Mouse (Mus musculus) CH12.LX (cell line): ENCODE measurements around the gene Rita1. TPM values are rescaled to one million over a fixed set of nuclear protein-coding genes. Genes with fewer than 3 reads are reported as not detected.

Experiments
- DNase-seq: peaks from one replicate; pipeline ENCODE4 v3.0.0-alpha.2; 2013; ENCODE audit errors: extremely low read depth
- H3K27ac ChIP-seq: 2 replicates; pipeline ENCODE4 v1.5.1; 2012; ENCODE audit warnings: low read depth, mild to moderate bottlenecking, control low read depth, moderate library complexity; ENCODE audit not compliant: insufficient read depth
- H3K27me3 ChIP-seq: replicated peaks from 2 replicates; pipeline ENCODE3; 2012; ENCODE audit warnings: inconsistent platforms
- H3K36me3 ChIP-seq, 2 experiments: replicated peaks in 1 of 2; 2 replicates each; pipeline versions ENCODE3 to v1.6.1; 2012; ENCODE audit warnings: inconsistent platforms in 1 of 2, low read length in 1 of 2, mild to moderate bottlenecking in 1 of 2, mixed read lengths in 1 of 2, moderate library complexity in 1 of 2; ENCODE audit not compliant: control insufficient read depth in 1 of 2, insufficient read depth in 1 of 2
- H3K4me1 ChIP-seq, 2 experiments: 2 replicates each; pipeline ENCODE4 v1.6.1; 2012; ENCODE audit warnings: inconsistent platforms in 1 of 2, moderate library complexity in 1 of 2; ENCODE audit not compliant: insufficient read depth in 2 of 2, control insufficient read depth in 1 of 2
- H3K4me2 ChIP-seq: 2 replicates; pipeline ENCODE4 v1.6.1; 2012; ENCODE audit warnings: low read depth, mild to moderate bottlenecking, control low read depth; ENCODE audit not compliant: poor library complexity, insufficient read depth, severe bottlenecking
- H3K4me3 ChIP-seq, 3 experiments: fragments of 150-350 bp in 1 of 3; sonication (generic) in 1 of 3; replicated peaks in 1 of 3; 2 replicates each; pipeline versions ENCODE3 to v1.5.1; 2011 to 2012; ENCODE audit warnings: low read depth in 2 of 3, low read length in 2 of 3, mild to moderate bottlenecking in 2 of 3, moderate library complexity in 2 of 3, control low read depth in 1 of 3, improper control_type of control experiment in 1 of 3, inconsistent platforms in 1 of 3, mixed read lengths in 1 of 3; ENCODE audit not compliant: poor library complexity in 1 of 3
- H3K79me2 ChIP-seq: replicated peaks from 2 replicates; pipeline ENCODE4 v1.6.1; 2012; ENCODE audit warnings: mild to moderate bottlenecking, moderate library complexity; ENCODE audit not compliant: control insufficient read depth, poor library complexity, insufficient read depth, severe bottlenecking; ENCODE audit errors: extremely low read depth
- H3K9ac ChIP-seq: 2 replicates; pipeline ENCODE4 v1.6.1; 2012; ENCODE audit warnings: low read depth, mild to moderate bottlenecking, control low read depth, moderate library complexity; ENCODE audit not compliant: insufficient read depth
- H3K9me3 ChIP-seq: replicated peaks from 2 replicates; pipeline ENCODE3; 2012; ENCODE audit warnings: low read length, inconsistent platforms, mixed read lengths
- BHLHE40 ChIP-seq: IDR thresholded peaks from 2 replicates; pipeline ENCODE4 v1.6.1; 2011; ENCODE audit warnings: mild to moderate bottlenecking, low read depth, low read length, improper control_type of control experiment
- CHD2 ChIP-seq: IDR thresholded peaks from 2 replicates; pipeline ENCODE4 v1.6.1; 2011; ENCODE audit warnings: low read length, improper control_type of control experiment
- CTCF ChIP-seq, 2 experiments: IDR thresholded peaks in 1 of 2; conservative IDR thresholded peaks in 1 of 2; 2 replicates each; pipeline ENCODE4 v1.5.1; 2011 to 2012; ENCODE audit warnings: low read depth in 2 of 2, low read length in 2 of 2, improper control_type of control experiment in 1 of 2, inconsistent platforms in 1 of 2, mild to moderate bottlenecking in 1 of 2, moderate library complexity in 1 of 2
- EP300 ChIP-seq: IDR thresholded peaks from 2 replicates; pipeline ENCODE4 v1.6.1; 2011; ENCODE audit warnings: low read length, improper control_type of control experiment
- ETS1 ChIP-seq: conservative IDR thresholded peaks from 2 replicates; pipeline ENCODE4 v1.6.1; 2012; ENCODE audit warnings: low read depth, mild to moderate bottlenecking, inconsistent platforms, low read length, improper control_type of control experiment, moderate library complexity
- IRF4 ChIP-seq: IDR thresholded peaks from 2 replicates; pipeline ENCODE4 v1.6.1; 2014; ENCODE audit warnings: low read depth, mild to moderate bottlenecking, inconsistent platforms, low read length, improper control_type of control experiment
- JUN ChIP-seq: IDR thresholded peaks from 2 replicates; pipeline ENCODE4 v1.6.1; 2011; ENCODE audit warnings: low read depth, mild to moderate bottlenecking, low read length, improper control_type of control experiment, moderate library complexity; ENCODE audit not compliant: insufficient read depth
- MAZ ChIP-seq: IDR thresholded peaks from 2 replicates; pipeline ENCODE4 v1.6.1; 2012; ENCODE audit warnings: low read depth, mild to moderate bottlenecking, inconsistent platforms, low read length, improper control_type of control experiment, moderate library complexity
- NRF1 ChIP-seq: IDR thresholded peaks from 2 replicates; pipeline ENCODE4 v1.6.1; 2014; ENCODE audit warnings: low read depth, mild to moderate bottlenecking, inconsistent platforms, low read length, improper control_type of control experiment, moderate library complexity
- PAX5 ChIP-seq: IDR thresholded peaks from 2 replicates; pipeline ENCODE4 v1.6.1; 2012; ENCODE audit warnings: low read length, inconsistent platforms, mixed read lengths
- POLR2A ChIP-seq: IDR thresholded peaks from 2 replicates; pipeline ENCODE4 v1.6.1; 2011; ENCODE audit warnings: low read depth, mild to moderate bottlenecking, improper control_type of control experiment, low read length
- POLR2AphosphoS2 ChIP-seq: IDR thresholded peaks from 2 replicates; pipeline ENCODE4 v1.6.1; 2011; ENCODE audit warnings: low read depth, low read length, improper control_type of control experiment
- RCOR1 ChIP-seq: conservative IDR thresholded peaks from 2 replicates; pipeline ENCODE4 v1.6.1; 2012; ENCODE audit warnings: low read depth, mild to moderate bottlenecking, inconsistent platforms, low read length, improper control_type of control experiment
- SIN3A ChIP-seq: IDR thresholded peaks from 2 replicates; pipeline ENCODE4 v1.6.1; 2012; ENCODE audit warnings: low read length, improper control_type of control experiment, inconsistent platforms
- SMC3 ChIP-seq: IDR thresholded peaks from 2 replicates; pipeline ENCODE4 v1.6.1; 2011; ENCODE audit warnings: low read depth, low read length, improper control_type of control experiment
- TCF12 ChIP-seq: IDR thresholded peaks from 2 replicates; pipeline ENCODE4 v1.6.1; 2014; ENCODE audit warnings: low read depth, mild to moderate bottlenecking, inconsistent platforms, low read length, improper control_type of control experiment
- ZKSCAN1 ChIP-seq: IDR thresholded peaks from 2 replicates; pipeline ENCODE4 v1.6.1; 2012; ENCODE audit warnings: low read depth, inconsistent platforms, low read length, improper control_type of control experiment, borderline replicate concordance
- dilution Hi-C: fragments of 300-500 bp; cut with MboI; formaldehyde crosslinking; loops from 2 replicates; pipeline ENCODE4 v1.14.3; 2020; ENCODE audit warnings: low sequenced_read_pairs; ENCODE audit not compliant: extremely low pct_unique_long_range_greater_than_20kb, extremely low pct_ligation_motif_present
- in situ Hi-C: fragments of 300-500 bp; cut with MboI; formaldehyde crosslinking; loops from 3 replicates; pipeline ENCODE4 v1.14.3; 2019; ENCODE audit warnings: low sequenced_read_pairs, low pct_ligation_motif_present, low pct_unique_long_range_greater_than_20kb, mixed read lengths
- polyA plus RNA-seq: library from polyadenylated mRNA; unstranded; fragments of >175 nt; gene quantifications from 2 replicates; pipeline ENCODE4 v1.2.1, GENCODE M21; 2012; ENCODE audit warnings: low read depth; ENCODE audit not compliant: insufficient read length
- total RNA-seq, 2 experiments: library from RNA; depleted of rRNA; stranded (reverse); fragments of 300-350 nt in 1 of 2; fragments of >200 nt in 1 of 2; gene quantifications; 2 replicates each; pipeline ENCODE4 v1.2.3; 2012 to 2014

Gene Rita1
- total and polyA plus RNA-seq, 3 experiments, result 6.3 to 10.2 (median 7.3) TPM

DNA sequence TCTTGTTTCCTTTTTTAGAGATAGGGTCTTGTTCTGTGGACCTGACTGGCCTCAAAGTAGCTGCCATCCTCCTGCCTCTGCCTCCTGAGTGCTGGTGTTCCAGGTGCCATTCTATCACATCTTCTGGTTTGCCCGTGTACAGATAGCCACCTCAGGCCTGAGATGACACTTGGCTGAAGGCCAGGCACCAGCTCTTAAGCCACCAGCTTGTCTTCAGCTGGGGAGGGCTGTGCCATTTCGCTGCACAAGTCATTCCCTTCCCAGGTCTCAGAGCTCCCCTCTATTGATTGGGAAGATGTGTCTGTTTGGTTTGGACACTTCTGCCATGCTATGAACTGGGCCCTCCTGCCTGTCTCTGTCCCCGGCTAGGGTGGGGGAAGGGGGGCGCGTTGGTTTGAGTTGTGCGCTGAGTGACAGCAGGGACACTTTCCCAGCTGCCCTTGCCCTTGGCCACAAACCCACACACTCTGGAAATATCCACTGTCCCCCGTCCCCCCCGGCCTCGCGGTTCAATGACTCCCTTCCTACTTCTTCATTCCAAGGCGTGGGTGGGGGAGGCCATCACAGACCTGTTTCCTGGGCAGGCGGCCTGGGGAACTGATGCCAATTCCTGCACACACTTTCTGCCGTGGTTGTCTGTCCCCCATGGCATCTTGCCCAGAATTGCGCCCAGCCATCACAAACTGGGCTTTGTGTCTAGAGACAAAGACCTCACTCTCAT lies 31.1 kb upstream of the Rita1 start:
- Histone ChIP-seq H3K9me3 (peaks cover 3% of the 10 kb centered on the region), H3K4me1 (peaks cover 22 to 31% of the 10 kb centered on the region in 2 experiments), H3K79me2 (no peaks in the 10 kb centered on the region), H3K36me3 (peaks cover 0 to 3% of the 10 kb centered on the region in 2 experiments), H3K27ac (no peak overlapping the region), H3K4me3 (no peak overlapping the region), H3K27me3 (no peaks in the 10 kb centered on the region), H3K4me2 (no peak overlapping the region)
- DNase-seq, result no peak
- in situ Hi-C loops, result no loop called here
- peak; percentile 20; the same call in 1 of the 2 replicates for TF ChIP-seq ETS1
- 0 out of 2 replicates have a peak, but pooled peaks have one; percentile 27 for TF ChIP-seq TCF12
- no peak for TF ChIP-seq JUN
- TF ChIP-seq BHLHE40, result no peak
- peak; percentile 64 for TF ChIP-seq CHD2
- peak; percentile 40; the same call in 1 of the 2 replicates for TF ChIP-seq MAZ
- no peak; the same call in 1 of the 2 replicates for TF ChIP-seq SMC3
- TF ChIP-seq EP300, result 0 out of 2 replicates have a peak, but pooled peaks have one; percentile 46
- no peak for TF ChIP-seq IRF4
- TF ChIP-seq, all 38 proteins: peak for 5
- dilution Hi-C loops, result no loop called here
- H3K9ac ChIP-seq, result no peak overlapping the region

GRCm38 (mm10) chr5:120640094-120640493 lies 27.7 kb upstream of the Rita1 start:
- dilution Hi-C loops (no loop called here), in situ Hi-C loops (no loop called here)
- DNase-seq, result no peak
- no peak for TF ChIP-seq PAX5
- TF ChIP-seq CTCF (conservative IDR thresholded peaks at IDR 0.05 in 1 of 2, IDR thresholded peaks at IDR 0.05 in 1 of 2; ENCODE audit: low read depth in 2 of 2, low read length in 2 of 2), result no peak
- TF ChIP-seq RCOR1, result no peak
- no peak for TF ChIP-seq ZKSCAN1
- no peak for TF ChIP-seq POLR2A
- TF ChIP-seq NRF1, result no peak
- TF ChIP-seq POLR2AphosphoS2, result no peak
- TF ChIP-seq SIN3A, result no peak
- Histone ChIP-seq H3K9ac (no peak overlapping the region), H3K36me3 (peaks cover 0 to 3% of the 10 kb centered on the region in 2 experiments), H3K79me2 (no peaks in the 10 kb centered on the region), H3K4me3 (no peak overlapping the region), H3K27ac (no peak overlapping the region), H3K9me3 (peaks cover 8% of the 10 kb centered on the region), H3K4me2 (no peak overlapping the region), H3K27me3 (no peaks in the 10 kb centered on the region), H3K4me1 (peaks cover 20 to 25% of the 10 kb centered on the region in 2 experiments)
